Mouse (Mus musculus) CD4-positive, CD25-positive, alpha-beta regulatory T cell, adult 2 months (primary cell): ENCODE results near the gene Gm5737.

Experiments
- DNase-seq: peaks from one replicate; pipeline ENCODE4 v3.0.0-alpha.2; 2012; ENCODE audit warnings: low read depth, low spot score

The Gm5737 gene

DNA sequence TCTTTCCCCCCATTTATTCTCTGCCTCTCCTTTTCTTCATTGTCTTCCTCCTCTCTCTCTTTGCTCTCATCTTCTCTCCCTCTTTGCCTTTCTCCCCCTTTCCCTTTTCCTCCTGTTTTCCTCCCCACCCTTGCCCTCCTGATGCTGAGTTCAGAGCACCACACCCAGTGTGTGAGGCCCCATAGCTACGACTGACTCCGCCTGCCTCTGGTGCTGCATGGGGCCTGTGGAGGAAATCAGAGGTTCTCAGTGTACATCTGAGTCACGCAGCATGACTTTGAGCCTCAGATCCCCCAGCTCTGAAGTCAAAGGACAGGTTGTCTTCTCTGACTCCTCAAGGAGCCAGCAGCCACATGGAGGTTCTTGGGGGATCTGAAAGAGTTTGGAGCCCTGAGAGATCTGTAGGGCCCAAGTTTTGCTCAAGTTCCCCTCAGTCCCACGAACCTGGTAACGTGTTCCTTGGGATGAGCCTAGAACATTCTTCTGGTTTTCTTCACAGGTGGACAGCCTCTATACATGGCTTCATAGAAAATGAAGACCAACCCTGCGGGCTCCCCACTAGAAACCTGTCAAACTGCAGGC, at the start of gene Gm5737:
TSS of gene Gm5737 (plus strand) at position 532 of the 582 bp plus-strand sequence.
- no peak for DNase-seq

- DNase-seq, result no peak
Observed at GRCm38 (mm10) chr7:120767369-120767768, 44.8 kb upstream of the Gm5737 start.

GRCm38 (mm10) chr7:120771389-120771788, 40.8 kb upstream of the Gm5737 start:
- DNase-seq, result no peak

GRCm38 (mm10) chr7:120778012-120778411, 34.2 kb upstream of the Gm5737 start:
- no peak for DNase-seq

GRCm38 (mm10) chr7:120795544-120795943, 16.6 kb upstream of the Gm5737 start:
- no peak for DNase-seq

DNA sequence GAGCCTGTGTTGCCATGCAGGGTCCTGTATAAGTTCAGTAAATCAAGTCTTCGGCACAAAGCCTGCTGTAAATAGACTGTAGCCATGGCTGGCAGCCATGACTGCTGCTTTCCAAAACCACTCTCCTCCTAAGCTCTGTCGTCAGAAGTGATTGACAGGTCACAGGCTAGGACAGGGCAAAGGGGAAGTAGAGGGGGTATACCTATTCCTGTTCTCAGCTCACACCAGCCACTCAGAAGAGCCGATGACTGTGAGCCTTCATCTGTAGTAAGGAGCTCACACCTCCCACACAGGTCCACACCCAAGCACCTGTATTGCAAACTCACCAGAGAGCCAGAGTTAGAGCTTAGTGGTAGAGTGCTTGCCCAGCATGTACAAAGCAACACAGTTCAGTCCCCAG, 15.8 kb upstream of the Gm5737 start:
- DNase-seq, result no peak

DNA sequence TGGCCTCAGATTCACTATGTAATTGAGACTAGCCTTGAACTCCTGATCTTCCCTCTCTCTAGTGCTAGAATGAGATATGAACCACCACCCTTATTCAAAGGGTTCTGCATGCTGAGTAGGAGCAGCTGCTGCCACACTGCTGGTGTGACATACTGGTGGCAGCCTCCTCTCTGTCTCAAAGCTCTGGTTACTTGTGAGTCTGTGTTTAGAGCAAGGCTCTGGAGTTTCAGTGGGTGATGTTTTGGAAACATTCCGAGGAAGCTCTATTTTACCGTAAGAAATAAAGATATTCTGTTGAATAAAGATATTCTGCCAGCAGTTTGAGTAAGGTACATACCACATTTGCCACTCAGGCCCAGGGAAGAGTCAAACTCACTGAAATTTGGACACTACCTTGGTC, 8.9 kb upstream of the Gm5737 start:
- DNase-seq, result no peak

- no peak for DNase-seq
Observed at GRCm38 (mm10) chr7:120809705-120810104, 2.5 kb upstream of the Gm5737 start.

GRCm38 (mm10) chr7:120817552-120817951, 5.4 kb downstream of the Gm5737 start:
- DNase-seq, result no peak

DNA sequence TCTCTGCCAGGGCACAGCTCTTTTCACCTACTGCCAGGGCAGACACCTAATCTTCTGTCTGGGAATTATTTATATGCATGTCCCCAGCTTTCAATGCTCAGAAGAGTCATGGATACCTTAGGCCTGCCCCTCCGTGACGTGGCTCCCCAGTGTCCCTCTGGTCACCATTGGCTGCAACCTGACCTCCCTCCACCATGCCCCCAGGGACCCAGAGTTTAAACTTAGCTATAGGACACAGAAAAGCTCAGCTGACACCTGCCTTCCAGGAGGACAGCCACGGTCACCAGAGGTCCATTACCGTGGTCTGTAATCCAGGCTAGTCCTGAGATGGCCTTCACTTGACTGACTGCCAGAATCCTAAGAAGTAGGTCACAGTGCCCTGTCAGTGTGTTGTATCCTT, 7.2 kb downstream of the Gm5737 start:
- DNase-seq, result no peak

DNA sequence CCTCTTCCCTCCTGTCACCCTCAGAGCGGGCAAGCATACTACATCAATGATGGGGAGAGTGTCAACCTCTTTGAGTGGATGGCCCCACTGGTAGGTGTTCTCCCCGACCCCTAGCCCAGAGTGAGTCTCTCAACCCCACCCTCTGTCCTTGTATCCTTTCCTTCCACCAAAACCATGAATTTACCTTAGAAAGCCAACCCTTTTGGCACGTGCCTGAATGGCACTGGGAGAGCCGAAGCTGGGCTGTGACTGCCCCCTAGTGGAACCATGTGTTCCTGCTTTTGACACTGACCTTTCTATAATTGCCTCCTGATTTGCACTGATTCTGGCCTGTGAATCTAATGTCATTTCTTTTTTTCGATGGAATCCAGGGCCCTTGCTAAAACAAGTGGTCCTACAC, 11.1 kb downstream of the Gm5737 start:
- DNase-seq, result peak; percentile 83

DNA sequence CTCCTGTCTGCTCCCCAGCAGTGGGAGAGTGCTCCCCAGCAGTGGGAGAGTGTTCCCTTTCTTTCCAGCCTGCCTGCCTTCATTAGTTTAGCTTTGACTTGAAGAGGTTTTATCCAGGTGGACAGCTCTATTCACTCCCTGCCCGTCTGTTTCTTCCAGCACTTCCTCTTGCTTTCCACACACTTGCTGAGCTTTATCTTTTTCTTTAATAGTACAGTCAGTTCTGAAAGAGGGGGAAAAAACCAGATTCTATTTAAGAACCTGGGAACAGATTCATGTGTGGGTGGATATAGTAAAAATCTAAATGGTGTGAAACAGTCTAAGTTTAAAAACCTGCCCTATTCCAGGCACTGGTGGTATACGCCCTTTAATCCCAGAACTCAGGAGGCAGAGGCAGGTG, 12.9 kb downstream of the Gm5737 start:
- DNase-seq, result no peak

- DNase-seq, result peak; percentile 53
Observed at GRCm38 (mm10) chr7:120826408-120826807, 14.2 kb downstream of the Gm5737 start.

DNA sequence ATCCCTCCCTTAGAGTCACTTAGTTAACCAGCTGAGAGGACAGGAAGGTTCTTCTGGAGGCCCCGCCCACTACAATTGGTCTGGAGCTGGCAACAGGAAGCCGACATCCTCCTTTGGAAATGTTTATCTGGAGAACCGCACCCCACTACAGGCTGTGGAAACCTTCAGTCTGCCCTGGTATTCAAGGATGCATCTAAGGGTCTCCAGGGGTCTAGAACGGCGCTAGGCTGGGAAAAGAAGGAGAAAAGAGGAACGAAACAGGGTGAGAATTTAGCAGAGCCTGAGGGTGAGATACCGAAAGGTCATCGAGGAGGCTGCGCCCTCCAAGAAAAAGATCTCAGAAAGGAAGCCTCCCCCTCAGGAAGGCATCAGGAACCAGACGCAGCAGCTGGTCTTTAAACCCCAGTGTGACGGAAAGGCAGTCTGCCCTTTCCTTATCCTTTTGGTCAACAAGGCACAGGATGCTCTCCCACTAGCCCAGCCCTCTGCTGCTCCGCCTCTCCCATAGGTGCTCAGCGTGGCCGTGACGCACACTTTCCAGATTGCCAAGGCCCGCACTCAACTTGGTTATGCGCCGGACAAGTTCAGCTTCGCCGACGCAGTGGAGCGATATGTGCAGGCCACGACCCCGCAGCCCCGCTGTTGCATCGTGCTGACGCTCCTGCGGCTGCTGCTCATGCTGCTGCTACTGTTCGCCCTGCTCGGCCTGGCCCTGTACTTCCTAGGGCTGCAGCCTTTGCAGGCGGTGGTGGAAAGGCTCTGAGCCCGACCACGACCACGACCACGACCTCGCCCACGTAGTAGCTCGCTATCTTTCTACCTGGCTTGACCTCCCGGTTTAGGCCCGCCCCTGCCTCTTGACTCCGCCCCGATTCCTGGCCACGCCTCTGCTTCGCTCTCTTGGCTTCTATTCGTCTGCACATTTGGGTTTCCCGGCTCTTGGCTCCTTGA, 18.5 kb downstream of the Gm5737 start:
- DNase-seq, result peak; percentile 77

GRCm38 (mm10) chr7:120834426-120834825, 22.3 kb downstream of the Gm5737 start:
- peak; percentile 77 for DNase-seq

DNA sequence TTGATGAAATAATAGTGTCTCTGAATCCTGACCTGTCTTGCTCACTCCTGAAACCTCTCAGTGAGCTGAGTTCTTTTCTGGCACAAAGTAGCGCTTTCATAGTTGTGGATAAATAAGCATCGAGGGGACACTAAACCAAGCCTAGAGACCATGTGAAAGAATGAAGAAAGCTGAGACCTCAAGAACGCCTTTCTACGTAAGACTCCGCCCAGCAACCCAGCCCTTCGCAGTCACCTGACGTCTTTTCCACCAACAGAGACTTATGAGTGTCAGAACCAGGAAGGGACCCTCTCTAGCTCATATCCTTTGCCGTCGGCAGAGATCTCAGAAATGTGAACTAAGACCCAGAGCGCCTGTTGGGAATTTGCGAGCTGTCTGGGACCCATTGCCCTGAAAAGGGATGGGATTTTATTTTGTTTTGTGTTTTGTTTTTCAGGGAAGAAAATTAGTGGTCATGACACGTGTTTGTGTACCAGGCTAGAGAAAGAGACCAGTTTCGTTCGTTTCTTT, 22.8 kb downstream of the Gm5737 start:
- DNase-seq, result peak; percentile 93

DNA sequence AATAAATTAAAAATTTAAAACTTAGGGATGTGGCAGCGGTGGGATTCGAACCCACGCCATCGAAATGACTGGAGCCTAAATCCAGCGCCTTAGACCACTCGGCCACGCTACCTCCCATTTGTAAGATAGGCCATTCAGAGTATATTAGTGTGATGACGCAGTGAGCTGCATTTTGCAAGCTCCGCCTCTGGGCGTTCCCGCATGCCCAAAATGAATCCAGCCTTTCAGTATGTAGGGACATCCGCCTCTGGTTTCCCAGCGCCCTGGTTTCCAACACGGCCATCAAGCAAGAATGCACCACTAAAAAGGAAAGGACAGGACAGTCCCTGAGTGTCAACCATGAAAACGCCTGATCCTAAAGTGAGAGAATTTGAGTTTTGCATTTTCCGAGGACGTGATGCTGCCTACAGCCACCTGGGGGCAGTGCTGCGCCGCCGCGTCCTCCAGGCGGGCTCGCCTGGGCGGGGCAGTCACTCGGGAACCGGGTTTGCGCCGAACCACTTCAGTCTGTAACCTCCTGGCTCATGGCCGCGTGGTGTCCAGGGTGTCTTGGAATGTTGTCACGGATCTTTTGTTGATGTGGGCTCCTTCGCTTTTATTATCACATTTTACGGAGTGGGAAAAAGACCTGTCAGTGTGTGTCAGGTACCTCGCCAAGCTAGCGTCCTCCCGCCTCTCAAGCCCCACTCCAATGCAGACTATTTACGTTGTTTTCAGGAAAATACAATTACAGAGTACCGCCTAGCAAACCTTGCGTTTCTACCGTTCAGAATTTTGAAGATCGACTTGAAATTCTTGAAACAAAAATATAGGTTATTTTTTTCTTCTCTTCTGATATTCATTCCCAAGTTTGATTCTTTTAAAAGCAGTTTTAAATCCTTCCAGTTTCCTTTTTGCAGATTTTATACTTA, 23.5 kb downstream of the Gm5737 start:
- peak; percentile 98 for DNase-seq

GRCm38 (mm10) chr7:120836361-120836760, 24.2 kb downstream of the Gm5737 start:
- DNase-seq, result peak; percentile 48

DNA sequence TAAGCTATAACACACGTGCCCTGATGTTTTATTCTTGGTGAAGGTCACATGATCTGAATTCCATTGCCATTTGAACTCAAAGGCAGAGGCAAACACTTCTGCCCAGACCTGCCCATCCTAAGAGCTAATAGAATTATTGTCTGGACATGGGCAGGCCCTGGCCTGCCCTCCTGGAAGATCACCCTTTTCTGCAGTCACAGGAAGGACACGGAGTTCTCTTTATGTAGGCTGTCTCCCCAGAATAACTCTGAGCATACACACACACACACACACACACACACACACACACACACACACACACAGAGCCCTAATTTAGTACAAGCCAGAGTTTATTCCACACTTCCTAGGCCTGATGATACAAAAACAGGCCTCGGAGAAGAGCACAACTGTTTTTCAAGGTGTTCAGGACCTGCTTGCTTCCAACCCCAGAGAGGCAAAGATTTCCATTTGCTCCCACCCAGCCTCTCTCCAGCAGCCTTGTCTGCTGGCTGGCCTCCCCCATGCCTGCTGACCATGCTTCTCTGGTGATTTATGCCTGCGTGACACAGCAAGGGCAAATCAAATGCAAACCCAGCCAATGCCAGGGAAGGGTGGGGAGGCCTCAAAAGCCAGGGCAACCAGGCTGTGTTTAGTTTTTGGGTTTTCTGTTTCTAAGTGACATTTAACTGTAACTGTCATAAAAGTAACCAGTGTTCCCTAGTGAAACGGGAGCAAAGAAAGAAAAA, 26.4 kb downstream of the Gm5737 start:
- no peak for DNase-seq

DNA sequence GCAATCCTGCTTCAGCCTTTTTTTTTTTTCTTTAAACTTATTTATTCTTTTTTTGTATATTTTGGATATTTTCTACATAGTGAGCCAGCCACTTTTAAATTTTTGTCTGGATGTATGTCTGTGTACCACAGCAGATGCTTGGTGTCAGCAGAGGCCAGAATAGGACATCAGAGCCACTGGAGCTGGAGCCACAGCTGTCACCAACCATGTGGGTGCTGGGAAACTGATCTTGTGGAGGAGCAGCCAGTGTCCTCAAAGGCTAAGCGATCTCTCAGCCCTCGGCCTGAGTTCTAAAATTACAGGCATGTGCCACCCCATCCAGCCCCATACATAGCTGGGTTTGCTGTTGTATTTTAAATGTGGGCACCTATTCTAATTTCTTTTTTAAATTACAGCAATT, 27.6 kb downstream of the Gm5737 start:
- DNase-seq, result no peak
